ENCODE assay signal across 9 mouse cellular contexts in genomic region chr15:91012793-91013580, GRCm38 (mm10). TPM values are rescaled to one million over a fixed set of nuclear protein-coding genes. Genes with fewer than 3 reads are reported as not detected.
DNase-seq lines count a peak whose midpoint lies in the region; ATAC-seq lines count a peak whose summit lies in the region.
"Had no signal": no experiment of that assay in that cellular context is flagged by ENCODE, and none has a peak within 500 bp of the region (broad histone marks: within the 10 kb centered on the region; RNA-seq: fewer than 3 reads in every experiment).

No protein-coding gene starts in this region.

- DNase-seq in adrenal gland, postnatal 14 days = peak; percentile 15
- DNase-seq in adrenal gland, adult 18-20 months (ENCODE audit: low spot score in 2 of 2) = no peak
- DNase-seq in left cerebral cortex, adult 8-10 months (ENCODE audit: low spot score in 2 of 2) = no peak
- DNase-seq in natural killer cell, adult 2 months (ENCODE audit: low spot score in 2 of 2) = no peak
- DNase-seq in urinary bladder, postnatal 4 days (ENCODE audit: low spot score in 2 of 2) = no peak
- DNase-seq: heart, postnatal 10 days had no signal

- no peak overlapping the region for H3K9ac ChIP-seq in forebrain, embryonic 12.5 days
- no peak overlapping the region for H3K9ac ChIP-seq in kidney, embryonic 14.5 days (ENCODE audit: low read depth, low read length)
- H3K9ac ChIP-seq in midbrain, embryonic 15.5 days = no peak overlapping the region

- peaks cover 79% of the 10 kb centered on the region for H3K4me1 ChIP-seq in forebrain, embryonic 12.5 days
- no peaks in the 10 kb centered on the region for H3K4me1 ChIP-seq in kidney, embryonic 14.5 days (ENCODE audit: control insufficient read depth, insufficient read depth, low read length)
- peaks cover 76% of the 10 kb centered on the region for H3K4me1 ChIP-seq in midbrain, embryonic 15.5 days

- H3K36me3 ChIP-seq in forebrain, embryonic 12.5 days (replicated peaks) = no peaks in the 10 kb centered on the region
- no peaks in the 10 kb centered on the region for H3K36me3 ChIP-seq in kidney, embryonic 14.5 days (ENCODE audit: control insufficient read depth, insufficient read depth, low read length)
- H3K36me3 ChIP-seq in midbrain, embryonic 15.5 days (replicated peaks) = no peaks in the 10 kb centered on the region

- H3K27ac ChIP-seq in forebrain, embryonic 12.5 days = peak overlapping the region; percentile 86
- peak overlapping the region; percentile 38; the same call in 1 of the 2 replicates for H3K27ac ChIP-seq in kidney, embryonic 14.5 days (ENCODE audit: low read depth, low read length)
- peak overlapping the region; percentile 59 for H3K27ac ChIP-seq in midbrain, embryonic 15.5 days

- WGBS in forebrain, embryonic 12.5 days = 5% methylated on average over 6 of the region's 6 CpGs
- WGBS in kidney, embryonic 14.5 days = 31% methylated on average over 6 of the region's 6 CpGs
- WGBS in midbrain, embryonic 15.5 days = 5% methylated on average over 6 of the region's 6 CpGs

- ATAC-seq in forebrain, embryonic 12.5 days (ENCODE audit: low FRiP score) = no peak
- ATAC-seq in kidney, embryonic 14.5 days (ENCODE audit: low FRiP score, low TSS enrichment) = 0 out of 2 replicates have a peak, but pooled peaks have one; percentile 57
- ATAC-seq in midbrain, embryonic 15.5 days (replicated peaks) = peak; percentile 63

- no peak overlapping the region for H3K4me3 ChIP-seq in forebrain, embryonic 12.5 days (replicated peaks)
- H3K4me3 ChIP-seq in kidney, embryonic 14.5 days (ENCODE audit: low read length) = no peak overlapping the region
- H3K4me3 ChIP-seq in midbrain, embryonic 15.5 days = no peak overlapping the region

- peak overlapping the region; percentile 19 for H3K4me2 ChIP-seq in forebrain, embryonic 12.5 days
- peak overlapping the region; percentile 1; the same call in 1 of the 2 replicates for H3K4me2 ChIP-seq in kidney, embryonic 14.5 days (replicated peaks; ENCODE audit: low read depth, low read length)
- H3K4me2 ChIP-seq in midbrain, embryonic 15.5 days = no peak overlapping the region

- H3K27me3 ChIP-seq in forebrain, embryonic 12.5 days = no peaks in the 10 kb centered on the region
- no peaks in the 10 kb centered on the region for H3K27me3 ChIP-seq in kidney, embryonic 14.5 days (ENCODE audit: control insufficient read depth, insufficient read depth, low read length)
- no peaks in the 10 kb centered on the region for H3K27me3 ChIP-seq in midbrain, embryonic 15.5 days (replicated peaks)

- no peaks in the 10 kb centered on the region for H3K9me3 ChIP-seq in forebrain, embryonic 12.5 days
- H3K9me3 ChIP-seq in kidney, embryonic 14.5 days (ENCODE audit: control insufficient read depth, low read length) = no peaks in the 10 kb centered on the region
- no peaks in the 10 kb centered on the region for H3K9me3 ChIP-seq in midbrain, embryonic 15.5 days

RNA-seq across cellular contexts. Expression of gene Kif21a, which starts 36.8 kb away (rescaled TPM):
- 19.5 and 21.6 TPM in 2 replicates for total RNA-seq in adrenal gland, postnatal 14 days (2021)
- total RNA-seq in adrenal gland, adult 18-20 months (2021) = 10 to 100 TPM; 16.6 to 18.1 TPM
- polyA plus RNA-seq in forebrain, embryonic 12.5 days (2016; fragmentation: Nextera tagmentation; extraction: Ambion mirVana) = 49.5 and 49.6 TPM in 2 replicates
- polyA plus RNA-seq in kidney, embryonic 14.5 days (2014; fragmentation: Nextera tagmentation; extraction: Ambion mirVana) = 5.3 and 8.1 TPM in 2 replicates
- polyA plus RNA-seq in midbrain, embryonic 15.5 days (2015; fragmentation: Nextera tagmentation; extraction: Ambion mirVana) = 50.3 and 50.9 TPM in 2 replicates
- 100 to 1,000 TPM; 130 to 143 (median 135) TPM for total RNA-seq in left cerebral cortex, adult 8-10 months (2022)
